Mouse (Mus musculus): Measurements from ENCODE around the gene Aggf1.
A peak's percentile ranks its signal among the peaks of the same experiment; 100 is the strongest.

The Aggf1 gene

DNA sequence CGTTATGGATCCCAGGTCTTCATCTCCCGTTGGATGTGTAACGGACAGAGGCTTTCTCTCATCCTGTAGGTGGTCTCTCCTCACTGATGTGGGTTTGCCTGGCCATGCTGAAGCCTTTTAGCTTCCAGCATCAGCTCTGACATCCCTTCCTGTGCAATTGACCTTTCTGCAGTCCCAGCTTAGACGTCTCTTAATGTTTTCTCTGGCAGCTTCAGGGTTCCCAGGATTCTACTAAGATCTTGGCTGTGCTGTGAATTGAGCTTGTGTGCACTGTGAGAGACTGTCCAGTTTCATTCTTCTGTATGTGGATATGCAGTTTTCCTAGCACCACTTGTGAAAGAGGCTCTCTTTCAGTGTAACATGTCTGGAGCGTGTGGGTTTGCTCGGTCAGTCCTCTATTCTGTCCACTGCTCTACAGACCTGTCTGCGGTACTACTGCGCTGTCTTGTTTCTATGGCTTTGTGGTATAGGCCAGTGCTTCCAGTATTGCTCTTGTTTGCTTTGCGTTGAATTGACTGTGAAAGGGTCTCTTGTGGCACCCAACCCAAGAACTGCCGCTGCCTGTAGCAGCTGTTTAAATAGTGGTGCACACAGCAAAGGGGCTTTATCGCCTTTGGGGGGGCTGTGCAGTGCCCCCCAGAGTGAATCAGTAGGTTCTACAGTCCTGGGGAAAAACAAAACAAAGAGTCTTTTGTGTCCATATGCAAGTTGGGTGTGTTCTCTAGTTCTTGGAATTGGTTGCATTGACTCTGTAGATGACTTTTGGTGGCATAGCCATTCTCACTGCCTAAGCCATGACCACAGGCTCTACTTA is 42.9 kb downstream of the Aggf1 start:
- DNase-seq (ENCODE audit: low read depth) = no peak

DNA sequence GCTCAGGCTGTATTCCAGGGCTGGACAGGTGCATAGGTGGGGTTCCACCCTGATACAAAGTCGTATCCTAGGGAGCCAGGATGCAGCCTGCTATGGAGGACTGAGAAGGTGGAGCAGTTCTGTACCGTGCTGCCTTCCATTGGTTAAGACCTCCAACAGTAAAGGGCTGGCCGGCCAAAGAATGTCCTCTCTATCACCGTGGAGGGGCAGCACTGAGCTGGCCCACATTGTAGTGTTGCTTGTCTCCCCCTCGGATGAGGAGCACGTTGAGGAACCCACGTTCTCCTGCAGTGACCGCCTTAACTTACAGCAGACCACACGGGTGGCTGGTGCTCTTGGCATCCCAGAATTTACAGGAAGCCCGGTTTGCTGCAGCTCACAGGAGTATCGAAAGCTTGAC is 44.6 kb downstream of the Aggf1 start:
- no peak for DNase-seq (ENCODE audit: low read depth)

DNA sequence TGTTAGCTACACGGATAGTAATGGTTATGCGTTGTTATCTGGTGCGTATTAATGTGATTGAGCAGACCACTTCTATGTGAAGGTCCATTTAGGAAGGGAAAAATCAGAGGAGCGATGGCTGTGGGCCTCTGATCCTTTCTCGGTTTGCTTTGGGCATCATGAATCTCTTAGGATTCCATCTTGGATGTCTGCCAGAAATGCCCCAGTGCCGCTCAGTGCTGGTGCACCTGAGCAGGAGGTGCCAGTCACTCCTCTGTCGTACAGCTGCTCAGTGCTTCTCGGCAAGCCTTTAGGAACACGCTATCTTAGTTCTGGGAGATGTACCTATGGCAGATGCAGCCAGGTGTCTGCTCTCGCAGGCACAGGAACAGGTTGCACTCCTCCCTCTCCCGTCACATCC is 46.4 kb downstream of the Aggf1 start:
- DNase-seq (ENCODE audit: low read depth) = no peak

DNA sequence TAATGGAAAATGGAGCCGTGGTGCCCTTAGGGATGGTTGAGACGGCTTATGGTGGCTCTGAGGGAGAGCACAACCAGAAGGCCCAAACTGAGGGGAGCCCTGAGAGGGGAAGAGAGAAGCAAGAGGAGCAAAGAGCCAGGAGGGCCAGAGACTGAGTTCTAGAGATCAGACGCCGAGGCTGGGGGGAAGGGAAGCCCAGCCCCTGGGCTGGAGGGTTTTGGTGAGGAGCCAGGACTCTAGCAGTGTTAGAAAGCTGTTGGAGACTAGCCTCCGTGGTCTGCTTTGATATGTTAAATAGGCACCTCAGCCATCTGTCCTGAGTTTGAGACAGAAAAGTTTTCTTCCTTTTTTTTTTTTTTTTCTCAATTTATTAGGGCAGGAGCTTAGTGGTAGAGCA is 47.8 kb downstream of the Aggf1 start:
- DNase-seq (ENCODE audit: low read depth) = no peak

DNA sequence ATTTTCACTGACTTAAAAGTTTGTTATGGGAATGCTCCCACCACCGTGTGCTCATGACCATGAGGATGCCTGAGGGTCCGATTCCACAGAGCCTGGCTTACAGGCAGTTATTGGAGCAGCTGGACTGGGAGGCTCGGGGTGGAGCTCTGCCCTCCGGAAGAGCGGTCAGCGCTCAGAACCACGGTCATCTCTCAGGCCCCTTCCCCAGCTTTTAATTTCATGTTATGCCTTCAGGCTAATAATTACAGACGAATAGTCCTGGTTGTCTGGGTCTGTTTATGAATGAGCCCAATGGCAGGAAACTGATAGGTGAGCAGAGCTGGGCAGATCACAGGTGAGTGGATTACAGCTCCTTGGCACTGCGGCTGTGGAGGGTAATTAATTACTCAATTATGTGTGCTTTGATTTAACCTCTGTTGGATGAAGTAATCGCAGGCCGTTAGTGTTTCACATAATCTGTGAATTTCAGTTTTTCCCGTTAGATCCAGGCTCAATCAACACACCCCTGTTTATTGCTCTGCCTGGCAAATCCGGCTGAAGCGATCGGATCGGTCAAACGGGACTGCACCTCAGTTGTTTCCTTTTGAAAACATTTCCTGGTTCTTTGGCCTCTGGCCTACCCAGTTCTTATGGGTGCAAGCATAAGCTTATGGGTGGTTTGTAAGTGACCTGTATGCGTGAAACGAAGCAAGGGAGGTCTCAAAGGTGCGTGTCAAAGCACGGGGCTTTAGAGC is 48.4 kb downstream of the Aggf1 start:
- DNase-seq (ENCODE audit: low read depth) = no peak

DNA sequence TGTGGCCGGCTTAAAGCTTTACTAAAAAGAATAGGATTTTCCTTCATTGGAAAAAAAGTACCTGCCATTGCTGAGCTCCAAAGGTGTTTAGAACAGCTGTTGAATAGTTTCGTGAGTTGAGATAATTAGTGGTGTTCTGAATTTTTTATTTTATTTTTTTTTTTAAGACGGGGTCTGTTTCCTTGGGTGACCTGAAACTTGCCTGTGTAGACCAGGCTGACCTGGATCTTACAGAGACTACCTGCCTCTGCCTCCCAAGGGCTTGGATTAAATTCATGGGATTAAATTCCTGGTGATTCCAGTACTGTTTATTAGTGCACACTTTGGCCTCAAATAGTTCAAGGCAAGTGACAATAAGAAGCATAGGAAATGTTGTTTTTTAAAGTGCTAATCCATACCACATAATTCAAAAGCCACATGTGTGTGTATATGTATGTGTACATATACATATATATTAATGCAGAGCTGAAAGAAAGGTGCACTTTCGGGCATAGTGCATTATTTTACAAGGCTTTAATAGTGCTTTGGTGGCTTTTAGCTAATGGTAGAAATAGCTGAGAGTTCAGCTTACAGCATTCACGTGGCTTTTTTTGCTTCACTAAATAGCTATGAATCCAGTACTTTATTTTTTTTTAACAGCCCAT is 49.1 kb downstream of the Aggf1 start:
- DNase-seq (ENCODE audit: low read depth) = no peak

DNA sequence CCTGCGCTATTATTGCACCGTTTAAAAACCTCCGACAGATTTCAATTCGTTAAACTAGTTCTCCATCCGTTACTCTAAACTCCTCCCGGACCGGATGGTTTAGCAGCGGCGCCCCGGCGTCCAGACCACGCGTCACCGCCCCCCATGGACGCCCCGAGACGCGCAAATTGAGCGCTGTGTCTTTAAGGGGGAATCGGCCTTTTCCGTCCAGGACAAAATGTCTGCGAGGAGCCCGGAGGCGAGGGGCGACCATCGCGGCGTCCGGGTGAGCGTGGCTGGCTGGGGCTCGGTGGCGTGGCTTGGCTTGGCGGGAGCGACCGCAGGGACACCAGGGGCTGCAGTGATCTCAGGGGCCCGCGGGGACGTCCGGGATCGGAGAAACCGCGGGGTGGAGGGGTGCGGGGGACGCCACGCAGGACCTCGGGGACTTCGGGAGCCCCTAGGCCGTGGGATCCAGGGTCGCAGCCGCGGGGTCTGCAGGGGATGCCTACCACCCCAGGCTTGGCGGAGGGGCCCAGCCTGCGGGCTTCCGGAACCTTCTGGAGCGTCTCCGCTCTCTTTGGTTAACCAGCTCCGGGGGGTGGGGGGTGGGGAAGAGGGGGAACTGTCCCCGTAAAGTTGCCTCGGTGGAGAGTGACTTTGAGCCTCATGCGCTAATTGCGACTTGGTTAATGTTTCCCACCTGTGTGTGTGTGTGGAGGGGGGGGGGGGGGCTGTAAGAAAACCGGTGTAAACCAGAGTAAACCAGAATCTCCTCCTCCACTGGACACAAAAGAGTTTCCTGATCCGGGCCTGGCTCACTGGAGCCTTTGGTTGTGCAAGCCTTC is 49.9 kb downstream of the Aggf1 start:
- peak; percentile 56 for DNase-seq (ENCODE audit: low read depth)

DNA sequence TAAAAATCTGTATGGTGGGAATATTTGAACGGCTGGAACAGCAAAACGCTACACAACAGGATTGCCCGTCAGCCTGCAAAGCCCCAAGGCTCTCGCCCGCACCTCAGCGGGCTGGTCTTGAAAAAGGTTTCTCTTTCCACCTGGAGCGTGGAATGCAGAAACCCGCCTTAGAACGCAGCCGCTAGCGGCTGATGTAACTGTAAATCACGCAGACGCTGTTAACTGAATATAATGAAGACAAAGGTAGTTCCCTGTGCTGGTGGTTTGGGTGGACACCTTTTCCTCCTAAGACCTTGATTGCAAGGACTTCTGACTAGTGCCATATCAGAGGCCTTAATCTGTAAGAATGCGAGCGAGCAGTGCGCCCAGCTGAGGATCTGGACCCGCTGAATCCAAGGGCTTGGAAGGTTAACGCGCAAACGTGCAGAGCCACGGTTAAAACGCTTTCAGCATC is 50.5 kb downstream of the Aggf1 start:
- no peak for DNase-seq (ENCODE audit: low read depth)

DNA sequence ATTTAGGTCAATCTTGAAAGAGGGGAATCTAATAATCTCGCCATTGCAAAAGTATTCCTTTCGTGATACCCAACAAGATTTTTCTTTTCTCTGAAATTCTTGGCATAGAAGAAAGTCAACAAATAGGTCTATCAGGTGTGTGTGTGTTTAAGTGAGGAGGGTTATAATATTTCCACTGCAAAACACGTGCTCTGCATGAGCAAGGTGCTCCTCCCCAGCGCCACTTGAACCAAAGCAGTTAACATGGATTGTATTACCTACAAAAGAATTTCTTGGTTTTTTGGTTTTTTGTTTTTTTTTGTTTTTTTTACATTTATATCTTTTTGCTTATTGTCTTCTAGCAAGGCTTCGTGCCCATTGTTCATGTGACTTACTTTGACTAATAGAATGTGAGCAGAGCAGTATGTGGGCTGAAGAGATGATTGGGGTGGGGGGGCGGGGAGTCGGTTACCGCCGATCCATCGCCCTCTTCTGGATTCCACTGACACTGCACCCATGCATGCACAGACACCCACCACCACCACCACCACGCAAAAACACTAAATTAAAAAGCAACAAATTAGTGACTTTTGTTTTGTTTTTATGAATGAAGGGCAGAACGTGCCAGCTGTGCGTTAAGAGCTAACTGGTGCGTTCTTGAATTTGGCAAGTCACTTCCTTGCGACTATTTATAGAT is 51.1 kb downstream of the Aggf1 start:
- DNase-seq (ENCODE audit: low read depth) = peak; percentile 14

DNA sequence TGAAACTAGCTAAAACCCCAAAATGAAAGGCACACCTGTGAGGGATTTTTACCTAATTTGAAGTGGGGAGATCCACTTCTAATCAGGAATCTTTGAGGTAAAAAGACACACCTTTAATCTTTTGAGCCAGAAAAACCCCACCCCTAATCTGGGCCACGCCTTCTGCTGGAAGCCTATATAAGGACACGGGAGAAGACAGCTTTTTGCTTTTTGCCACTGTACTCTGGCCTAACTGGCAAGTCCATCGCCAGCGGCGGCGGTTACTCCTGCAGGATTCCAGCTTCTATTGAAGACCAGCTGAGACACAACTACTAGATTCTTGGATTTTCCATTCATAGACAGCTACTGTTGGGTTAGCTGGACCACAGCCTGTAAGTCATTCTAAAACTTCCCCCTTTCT is 51.8 kb downstream of the Aggf1 start, which contains the start of gene Zbed3:
TSS of gene Zbed3 (plus strand) at position 213 of the 400 bp plus-strand sequence.
- no peak for DNase-seq (ENCODE audit: low read depth)

DNA sequence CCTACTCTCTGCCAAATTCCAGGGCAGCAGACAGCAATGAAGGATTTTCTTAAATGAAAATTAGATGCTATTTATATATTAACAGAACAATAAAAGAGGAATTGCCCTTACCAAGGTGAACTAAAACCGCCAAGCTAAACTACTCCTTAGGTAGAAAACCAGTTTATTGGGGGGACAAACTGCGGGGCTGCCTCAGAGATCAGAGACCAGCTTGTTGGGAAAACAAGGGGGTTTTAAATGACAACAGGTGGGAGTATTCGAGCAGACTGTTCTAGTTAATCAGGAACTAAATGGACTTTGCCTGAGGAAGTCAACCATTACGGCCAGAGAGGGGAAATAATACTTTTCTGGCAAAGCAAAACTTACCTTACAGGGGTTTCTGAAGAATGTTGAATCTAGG is 54.7 kb downstream of the Aggf1 start:
- DNase-seq (ENCODE audit: low read depth) = no peak

DNA sequence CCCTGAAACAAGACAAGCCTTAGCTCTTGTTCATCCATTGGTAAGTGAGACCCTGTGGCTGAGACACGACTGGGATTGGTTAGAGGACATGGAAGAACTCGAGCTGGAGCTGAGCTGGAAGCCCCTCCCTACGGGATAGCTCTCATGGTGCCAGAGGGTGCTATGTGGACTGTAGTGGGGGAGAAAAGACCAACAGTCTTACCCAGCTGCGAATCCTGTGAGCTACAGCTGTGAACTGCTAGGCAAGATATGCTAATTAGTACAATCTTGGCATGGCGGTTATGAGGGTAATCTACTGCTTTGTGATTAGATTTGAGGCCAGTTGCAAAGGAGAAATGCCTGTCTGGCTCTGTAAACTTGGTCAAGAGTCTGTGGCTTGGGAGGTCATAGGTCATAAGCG is 56.0 kb downstream of the Aggf1 start:
- DNase-seq (ENCODE audit: low read depth) = no peak

DNA sequence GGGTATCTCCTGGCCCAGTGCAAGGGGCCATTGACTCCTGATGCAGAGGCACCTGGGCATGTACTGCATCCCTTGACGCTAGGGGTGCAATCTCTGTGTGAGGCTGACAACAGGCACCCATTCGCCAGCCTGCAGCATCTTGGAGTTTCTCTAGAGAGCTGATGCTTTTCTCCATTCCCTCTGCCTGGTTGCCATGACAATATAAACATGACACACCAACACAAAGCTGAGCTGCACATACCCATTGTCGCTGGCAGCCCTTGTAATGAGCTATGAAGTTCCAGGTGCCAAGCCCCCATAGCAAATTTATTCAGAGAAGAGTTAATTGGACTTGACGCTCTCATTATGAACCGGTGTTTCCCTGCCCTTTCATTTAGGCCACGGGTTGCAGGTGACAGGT is 63.1 kb downstream of the Aggf1 start:
- no peak for DNase-seq (ENCODE audit: low read depth)

DNA sequence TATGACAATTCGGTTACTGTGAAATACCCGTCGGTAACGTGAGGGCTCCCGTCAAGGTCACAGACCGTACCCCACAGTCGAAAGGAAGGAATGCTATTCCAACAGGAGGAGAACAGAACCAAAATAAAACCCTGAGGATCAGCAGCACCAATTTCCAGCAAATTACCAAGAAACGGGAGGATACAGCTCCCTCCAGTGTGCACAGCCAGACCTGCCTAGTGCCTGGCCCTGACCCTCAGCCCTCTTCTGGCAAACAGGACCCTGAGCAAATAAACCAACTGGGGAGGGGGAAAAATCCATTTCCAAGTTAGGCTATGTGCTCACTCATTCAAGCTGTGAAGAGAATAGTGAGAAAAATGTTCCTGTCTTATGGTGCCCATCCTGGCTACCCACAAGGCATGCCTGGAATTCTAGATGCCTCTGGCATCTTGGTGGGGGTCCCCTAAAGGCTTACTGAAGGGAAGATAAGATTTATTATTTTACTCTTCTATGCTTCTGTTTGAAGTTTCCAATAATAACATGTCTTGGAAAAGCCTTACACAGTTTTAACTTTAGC is 68.0 kb downstream of the Aggf1 start:
- no peak for DNase-seq (ENCODE audit: low read depth)

DNA sequence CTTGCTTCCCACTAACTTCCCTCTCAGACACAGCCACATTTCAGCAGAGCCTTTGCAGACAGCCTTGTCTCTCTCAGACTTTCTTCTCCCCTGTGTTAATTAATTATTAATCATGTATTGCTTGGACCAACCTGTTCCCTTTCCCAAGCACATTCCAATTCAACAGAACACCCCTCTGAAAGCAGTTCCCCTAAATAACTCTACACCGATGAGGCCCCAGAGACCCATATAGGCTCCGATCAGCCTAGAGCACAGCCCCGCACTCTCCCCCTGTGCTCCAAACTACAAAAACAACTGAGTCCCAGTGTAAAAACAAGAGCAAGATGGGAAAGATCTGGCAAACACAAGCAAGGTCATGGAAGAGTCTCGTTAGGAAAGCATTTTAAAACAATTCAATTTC is 68.6 kb downstream of the Aggf1 start:
- DNase-seq (ENCODE audit: low read depth) = no peak

Data from c-Kit-positive CD71-negative TER-119-negative erythroid progenitor cells, embryonic 14.5 days (primary cell).